Mouse (Mus musculus) midbrain, embryonic 11.5 days (tissue): ENCODE results near the gene Nop58. TPM values are rescaled to one million over a fixed set of nuclear protein-coding genes. Genes with fewer than 3 reads are reported as not detected.

Experiments
- ATAC-seq: fragments of 200-750 bp; cut with Nextera tagmentation; 2 replicates; pipeline ENCODE4 v1.8.0; 2017; ENCODE audit warnings: moderate TSS enrichment, moderate library complexity; ENCODE audit not compliant: low FRiP score
- DNase-seq: peaks from one replicate; pipeline ENCODE4 v3.0.0; 2015; ENCODE audit warnings: low spot score; ENCODE audit errors: missing footprints
- H3K27ac ChIP-seq: fragments of 300-500 bp; sonication (generic); 2 replicates; pipeline ENCODE4 v1.5.1; 2014; ENCODE audit warnings: low read depth, low read length
- H3K27me3 ChIP-seq: fragments of 300-500 bp; sonication (generic); 2 replicates; pipeline ENCODE4 v1.6.1; 2014; ENCODE audit warnings: mild to moderate bottlenecking, low read length, moderate library complexity, mixed read lengths; ENCODE audit not compliant: control insufficient read depth, insufficient read depth
- H3K36me3 ChIP-seq: fragments of 300-500 bp; sonication (generic); 2 replicates; pipeline ENCODE4 v1.6.1; 2014; ENCODE audit warnings: mild to moderate bottlenecking, low read length, moderate library complexity, mixed read lengths; ENCODE audit not compliant: control insufficient read depth, insufficient read depth
- H3K4me1 ChIP-seq: fragments of 300-500 bp; sonication (generic); 2 replicates; pipeline ENCODE4 v1.6.1; 2014; ENCODE audit warnings: low read length; ENCODE audit not compliant: control insufficient read depth, insufficient read depth
- H3K4me2 ChIP-seq: fragments of 300-500 bp; sonication (generic); 2 replicates; pipeline ENCODE4 v1.6.1; 2014; ENCODE audit warnings: mild to moderate bottlenecking, moderate library complexity
- H3K4me3 ChIP-seq: fragments of 300-500 bp; sonication (generic); 2 replicates; pipeline ENCODE4 v1.5.1; 2014; ENCODE audit warnings: low read depth, low read length
- H3K9ac ChIP-seq: fragments of 300-500 bp; sonication (generic); 2 replicates; pipeline ENCODE4 v1.6.1; 2014; ENCODE audit warnings: low read length
- H3K9me3 ChIP-seq: fragments of 300-500 bp; sonication (generic); 2 replicates; pipeline ENCODE4 v1.6.1; 2016; ENCODE audit warnings: low read length; ENCODE audit not compliant: control insufficient read depth
- WGBS: fragments of 180-500 bp; shearing (Covaris S2); extraction: QIAGEN DNeasy Blood & Tissue Kit; methylation state at CpG from one replicate; pipeline ENCODE4 v1.1.7; 2014; 5-methylcytosine and 5-hydroxymethylcytosine counted together
- polyA plus RNA-seq: library from polyadenylated mRNA; unstranded; fragments of >200 nt; fragmentation: Nextera tagmentation; extraction: Ambion mirVana; gene quantifications from 2 replicates; pipeline ENCODE4 v1.2.1, GENCODE M21; 2014

Nop58 gene
- polyA plus RNA-seq, 1 experiment from 2014 or later = 262 TPM

DNA sequence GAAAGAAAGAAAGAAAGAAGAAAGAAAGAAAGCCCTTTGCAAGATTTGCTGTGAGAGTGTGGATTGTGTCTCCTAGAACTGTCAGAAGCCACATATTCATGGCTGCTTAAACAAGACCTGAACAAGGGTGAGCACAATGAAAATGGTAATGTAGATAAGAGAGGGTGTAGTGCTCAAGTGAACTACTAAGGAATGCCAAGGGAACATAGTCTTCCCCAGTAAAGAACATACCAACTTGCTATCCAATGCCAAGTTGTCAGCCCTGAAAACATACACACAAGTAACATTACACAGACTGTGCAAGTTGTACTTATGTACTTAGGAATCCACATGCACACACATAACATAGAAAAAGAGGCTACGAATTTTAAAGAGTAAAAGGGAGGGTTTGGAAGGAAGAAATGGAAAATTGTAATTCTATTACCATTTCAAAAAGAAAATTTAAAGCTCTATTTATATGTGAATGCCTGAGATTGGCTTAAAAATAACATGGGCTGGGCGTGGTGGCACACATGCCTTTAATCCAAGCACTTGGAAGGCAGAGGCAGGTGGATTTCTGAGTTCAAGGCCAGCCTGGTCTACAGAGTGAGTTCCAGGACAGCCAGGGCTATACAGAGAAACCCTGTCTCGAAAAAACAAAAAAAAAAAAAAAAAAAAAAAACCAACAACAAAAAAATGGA is 21.2 kb upstream of the Nop58 start:
- Histone ChIP-seq H3K4me1 (peaks cover 3% of the 10 kb centered on the region), H3K27me3 (no peaks in the 10 kb centered on the region), H3K36me3 (no peaks in the 10 kb centered on the region), H3K9ac (no peak overlapping the region), H3K27ac (no peak overlapping the region), H3K9me3 (no peaks in the 10 kb centered on the region), H3K4me2 (no peak overlapping the region), H3K4me3 (no peak overlapping the region)
- no peak for ATAC-seq
- WGBS = 92% methylated on average over 3 of the region's 3 CpGs
- no peak for DNase-seq

- no peaks in the 10 kb centered on the region for H3K9me3 ChIP-seq
- DNase-seq = no peak
- H3K27ac ChIP-seq = no peak overlapping the region
- peaks cover 10% of the 10 kb centered on the region for H3K4me1 ChIP-seq
- no peak for ATAC-seq
- peak overlapping the region; percentile 84; the same call in 1 of the 2 replicates for H3K4me2 ChIP-seq
- no peaks in the 10 kb centered on the region for H3K36me3 ChIP-seq
- 86% methylated on average over 2 of the region's 2 CpGs for WGBS
- H3K4me3 ChIP-seq = no peak overlapping the region
- H3K27me3 ChIP-seq = no peaks in the 10 kb centered on the region
- H3K9ac ChIP-seq = no peak overlapping the region
Observed at GRCm38 (mm10) chr1:59668871-59669270, 15.9 kb upstream of the Nop58 start.

GRCm38 (mm10) chr1:59669962-59670630 is 14.7 kb upstream of the Nop58 start:
- peak overlapping the region; percentile 84 for H3K4me2 ChIP-seq
- H3K4me1 ChIP-seq = peaks cover 10% of the 10 kb centered on the region
- no peaks in the 10 kb centered on the region for H3K36me3 ChIP-seq
- DNase-seq (peak; percentile 92), ATAC-seq (no peak; the same call in 1 of the 2 replicates)
- peak overlapping the region; percentile 90 for H3K27ac ChIP-seq
- H3K9ac ChIP-seq = peak overlapping the region; percentile 83
- no peaks in the 10 kb centered on the region for H3K27me3 ChIP-seq
- under 1% methylated on average over 41 of the region's 54 CpGs for WGBS
- peak overlapping the region; percentile 62 for H3K4me3 ChIP-seq
- H3K9me3 ChIP-seq = no peaks in the 10 kb centered on the region

GRCm38 (mm10) chr1:59670641-59671168 is 14.1 kb upstream of the Nop58 start, which contains the start of gene Sumo1:
TSS of gene Sumo1 (minus strand) at chr1:59670834.
- Histone ChIP-seq H3K4me3 (peak within 1 kb of the TSS; percentile 62), H3K4me1 (peaks cover 10% of the 10 kb centered on the region), H3K36me3 (no peaks in the 10 kb centered on the region), H3K9me3 (no peaks in the 10 kb centered on the region), H3K9ac (peak within 1 kb of the TSS; percentile 83), H3K27me3 (no peaks in the 10 kb centered on the region), H3K4me2 (peak within 1 kb of the TSS; percentile 84), H3K27ac (peak within 1 kb of the TSS; percentile 90)
- ATAC-seq (peak; percentile 97), DNase-seq (peak; percentile 97)
- under 1% methylated on average over 36 of the region's 36 CpGs for WGBS

DNA sequence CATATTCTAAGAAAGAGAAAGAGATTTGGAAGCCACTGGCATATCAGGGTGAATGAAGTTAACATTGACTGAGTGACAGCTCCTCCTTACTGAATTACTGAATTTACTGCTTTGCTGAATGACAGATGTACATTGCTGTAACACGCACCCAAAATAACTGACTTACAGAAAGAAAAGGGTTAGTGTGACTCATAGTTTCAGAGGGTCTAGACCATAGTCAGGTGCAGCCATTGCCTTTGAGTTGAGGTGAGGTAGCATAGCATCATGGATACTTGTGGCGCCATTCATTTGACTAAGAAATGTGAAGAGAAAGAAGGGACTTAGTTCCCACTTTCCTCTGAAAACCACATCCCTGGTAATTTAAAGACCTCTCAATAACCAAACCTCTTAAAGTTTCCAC is 11.1 kb upstream of the Nop58 start:
- peaks cover 7% of the 10 kb centered on the region; the same call in 1 of the 2 replicates for H3K4me1 ChIP-seq
- no peaks in the 10 kb centered on the region for H3K27me3 ChIP-seq
- no peak overlapping the region for H3K4me3 ChIP-seq
- no peak overlapping the region for H3K9ac ChIP-seq
- no peaks in the 10 kb centered on the region for H3K9me3 ChIP-seq
- no peak for DNase-seq
- no peak overlapping the region for H3K27ac ChIP-seq
- ATAC-seq = no peak
- no peak overlapping the region for H3K4me2 ChIP-seq
- 98% methylated on average over 2 of the region's 2 CpGs for WGBS
- H3K36me3 ChIP-seq = no peaks in the 10 kb centered on the region

GRCm38 (mm10) chr1:59683926-59684818 is 599 bp upstream of the Nop58 start:
- no peak; the same call in 1 of the 2 replicates for ATAC-seq

DNA sequence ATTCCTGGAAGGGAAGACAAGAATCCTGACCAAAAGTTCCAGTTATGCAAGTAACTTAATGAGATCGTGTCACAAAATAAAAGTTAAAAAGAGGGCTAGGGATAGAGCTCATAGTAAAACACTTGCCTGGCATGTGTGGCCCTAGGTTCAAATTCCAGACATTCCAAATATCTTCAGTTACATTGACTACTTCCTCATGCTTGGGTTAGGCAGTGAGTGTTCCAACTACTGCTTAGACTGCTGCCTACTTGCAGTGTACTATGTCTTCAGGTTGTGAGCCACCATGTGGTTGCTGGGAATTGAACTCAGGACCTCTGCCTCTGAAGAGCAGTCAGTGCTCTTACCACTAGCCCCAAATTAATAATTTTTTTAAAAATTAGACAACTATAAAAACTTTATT is 2.7 kb downstream of the Nop58 start:
- H3K36me3 ChIP-seq = no peaks in the 10 kb centered on the region
- DNase-seq (no peak), ATAC-seq (no peak)
- H3K27ac ChIP-seq = no peak overlapping the region
- H3K27me3 ChIP-seq = no peaks in the 10 kb centered on the region
- no peak overlapping the region for H3K4me2 ChIP-seq
- H3K4me3 ChIP-seq = no peak overlapping the region
- H3K9ac ChIP-seq = no peak overlapping the region
- H3K9me3 ChIP-seq = no peaks in the 10 kb centered on the region
- peaks cover 16% of the 10 kb centered on the region for H3K4me1 ChIP-seq
- WGBS = 72% methylated on average over 1 of the region's 1 CpGs

More at GRCm38 (mm10) chr1:59683926-59684818, 599 bp upstream of the Nop58 start:
- no peaks in the 10 kb centered on the region for H3K9me3 ChIP-seq
- no peak overlapping the region for H3K27ac ChIP-seq
- no peak for DNase-seq
- peak overlapping the region; percentile 61; the same call in 1 of the 2 replicates for H3K9ac ChIP-seq
- peak overlapping the region; percentile 66 for H3K4me2 ChIP-seq
- WGBS = 9% methylated on average over 11 of the region's 11 CpGs
- peak overlapping the region; percentile 83 for H3K4me3 ChIP-seq
- H3K27me3 ChIP-seq = no peaks in the 10 kb centered on the region
- no peaks in the 10 kb centered on the region for H3K36me3 ChIP-seq
- H3K4me1 ChIP-seq = peaks cover 16% of the 10 kb centered on the region

- Histone ChIP-seq H3K4me2 (no peak overlapping the region), H3K4me3 (no peak overlapping the region), H3K27me3 (no peaks in the 10 kb centered on the region), H3K27ac (no peak overlapping the region), H3K36me3 (no peaks in the 10 kb centered on the region), H3K4me1 (peaks cover 16% of the 10 kb centered on the region), H3K9ac (no peak overlapping the region), H3K9me3 (no peaks in the 10 kb centered on the region)
- DNase-seq = no peak
- WGBS = 90% methylated on average over 5 of the region's 5 CpGs
- ATAC-seq = no peak
Observed at GRCm38 (mm10) chr1:59690467-59690866, 5.7 kb downstream of the Nop58 start.
